Mouse (Mus musculus) lung, adult 2 months (tissue): ENCODE data around the gene Ttn.

ENCODE experiments used
- CTCF ChIP-seq: fragments of 200-500 bp; IDR thresholded peaks from 2 replicates; pipeline ENCODE4 v1.5.1; 2011; ENCODE audit warnings: mild to moderate bottlenecking, low read length, control low read depth; ENCODE audit not compliant: insufficient read depth
- POLR2A ChIP-seq: fragments of 200-500 bp; IDR thresholded peaks from 2 replicates; pipeline ENCODE4 v1.6.1; 2011; ENCODE audit warnings: low read depth, mild to moderate bottlenecking, control low read depth, low read length, borderline replicate concordance; ENCODE audit errors: extremely low read depth

DNA sequence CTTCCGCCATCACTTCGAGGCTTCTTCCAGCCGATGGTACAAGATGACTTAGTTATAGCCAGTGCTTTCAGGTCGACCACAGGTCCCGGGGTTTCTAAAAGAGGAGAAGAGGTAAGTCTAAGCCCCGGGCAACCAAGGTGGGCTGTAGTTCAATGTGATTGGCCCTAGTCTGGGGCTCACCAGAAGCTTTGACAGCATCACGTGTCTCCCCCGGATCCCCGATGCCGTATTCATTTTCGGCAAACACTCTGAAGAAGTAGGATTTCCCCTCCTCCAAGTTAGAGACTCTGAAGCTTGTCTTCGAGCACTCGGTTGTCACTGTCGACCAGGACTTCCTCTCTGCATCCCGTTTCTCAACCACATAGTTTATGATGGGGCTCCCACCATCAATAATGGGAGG is 225.9 kb downstream of the Ttn start:
- TF ChIP-seq CTCF: no peak
- no peak for TF ChIP-seq POLR2A
